ENCODE assay signal across 7 mouse cellular contexts in genomic region chr11:67921827-67922754, GRCm38 (mm10). TPM values are rescaled to one million over a fixed set of nuclear protein-coding genes. Genes with fewer than 3 reads are reported as not detected.
DNase-seq lines count a peak whose midpoint lies in the region; ATAC-seq and TF ChIP-seq lines count a peak whose summit lies in the region.

Gene Usp43, minus strand, starts transcription at chr11:67922153.

- TF ChIP-seq CTCF in brain, embryonic 14.5 days (IDR thresholded peaks at IDR 0.05; ENCODE audit: borderline replicate concordance, extremely low read depth, insufficient read depth, insufficient read length), result no peak

- H3K27ac ChIP-seq in intestine, embryonic 14.5 days (ENCODE audit: low read depth), result peak within 1 kb of the TSS; percentile 78
- no peak within 1 kb of the TSS for H3K27ac ChIP-seq in liver, embryonic 12.5 days
- H3K27ac ChIP-seq in neural tube, embryonic 11.5 days (ENCODE audit: low read depth, low read length), result no peak within 1 kb of the TSS

- H3K9me3 ChIP-seq in intestine, embryonic 14.5 days (ENCODE audit: control insufficient read depth, low read length), result no peaks in the 10 kb centered on the region
- no peaks in the 10 kb centered on the region for H3K9me3 ChIP-seq in liver, embryonic 12.5 days (replicated peaks)
- H3K9me3 ChIP-seq in neural tube, embryonic 11.5 days (ENCODE audit: control insufficient read depth, low read length), result no peaks in the 10 kb centered on the region

- peaks cover 16% of the 10 kb centered on the region; the same call in 1 of the 2 replicates for H3K27me3 ChIP-seq in intestine, embryonic 14.5 days (replicated peaks; ENCODE audit: control insufficient read depth, insufficient read depth, low read length)
- H3K27me3 ChIP-seq in liver, embryonic 12.5 days (replicated peaks), result peaks cover 46% of the 10 kb centered on the region
- H3K27me3 ChIP-seq in neural tube, embryonic 11.5 days (ENCODE audit: control insufficient read depth, insufficient read depth, low read length), result peaks cover 15% of the 10 kb centered on the region

- peak; percentile 86 for ATAC-seq in intestine, embryonic 14.5 days (replicated peaks; ENCODE audit: low FRiP score, low TSS enrichment, low read depth)
- peak; percentile 24; the same call in 1 of the 2 replicates for ATAC-seq in liver, embryonic 12.5 days
- ATAC-seq in neural tube, embryonic 11.5 days (ENCODE audit: insufficient read depth, low FRiP score, low TSS enrichment), result peak; percentile 67

- peak within 1 kb of the TSS; percentile 99 for H3K4me2 ChIP-seq in intestine, embryonic 14.5 days (ENCODE audit: low read length)
- peak within 1 kb of the TSS; percentile 93 for H3K4me2 ChIP-seq in liver, embryonic 12.5 days
- peak within 1 kb of the TSS; percentile 100 for H3K4me2 ChIP-seq in neural tube, embryonic 11.5 days (ENCODE audit: low read depth)

- H3K9ac ChIP-seq in intestine, embryonic 14.5 days (ENCODE audit: low read length), result peak within 1 kb of the TSS; percentile 64
- H3K9ac ChIP-seq in liver, embryonic 12.5 days, result peak within 1 kb of the TSS; percentile 32; the same call in 1 of the 2 replicates
- H3K9ac ChIP-seq in neural tube, embryonic 11.5 days (ENCODE audit: low read length), result peak within 1 kb of the TSS; percentile 59

- WGBS in intestine, embryonic 14.5 days, result 3% methylated on average over 69 of the region's 80 CpGs
- WGBS in liver, embryonic 12.5 days (ENCODE audit: insufficient replicate concordance), result under 1% methylated on average over 72 of the region's 80 CpGs
- under 1% methylated on average over 69 of the region's 80 CpGs for WGBS in neural tube, embryonic 11.5 days

- H3K36me3 ChIP-seq in intestine, embryonic 14.5 days (ENCODE audit: control insufficient read depth, insufficient read depth, low read length), result no peaks in the 10 kb centered on the region
- H3K36me3 ChIP-seq in liver, embryonic 12.5 days, result no peaks in the 10 kb centered on the region
- H3K36me3 ChIP-seq in neural tube, embryonic 11.5 days (ENCODE audit: control insufficient read depth, insufficient read depth, low read length), result no peaks in the 10 kb centered on the region

- peak within 1 kb of the TSS; percentile 67 for H3K4me3 ChIP-seq in intestine, embryonic 14.5 days (ENCODE audit: low read depth, low read length)
- H3K4me3 ChIP-seq in liver, embryonic 12.5 days, result peak within 1 kb of the TSS; percentile 61
- H3K4me3 ChIP-seq in neural tube, embryonic 11.5 days (ENCODE audit: low read depth, low read length), result peak within 1 kb of the TSS; percentile 73

- TF ChIP-seq POLR2A in brain, embryonic 14.5 days (IDR thresholded peaks at IDR 0.05; ENCODE audit: borderline replicate concordance, extremely low read depth, insufficient read depth, insufficient read length, poor library complexity, severe bottlenecking), result no peak

- DNase-seq in WW6 (ENCODE audit: low read depth, low spot score), result peak; percentile 68
- DNase-seq in brain, embryonic 14.5 days (ENCODE audit: low read depth), result peak; percentile 30
- peak; percentile 62 for DNase-seq in gastrocnemius, postnatal 25 days
- peak; percentile 82 for DNase-seq in intestine, embryonic 14.5 days (ENCODE audit: low spot score)
- peak; percentile 67 for DNase-seq in neural tube, embryonic 11.5 days (ENCODE audit: low spot score)
- DNase-seq in thymus, postnatal 36 days, result peak; percentile 15 to 41

- no peaks in the 10 kb centered on the region for H3K4me1 ChIP-seq in intestine, embryonic 14.5 days (replicated peaks; ENCODE audit: control insufficient read depth, insufficient read depth, low read length)
- peaks cover 14% of the 10 kb centered on the region for H3K4me1 ChIP-seq in liver, embryonic 12.5 days
- H3K4me1 ChIP-seq in neural tube, embryonic 11.5 days (ENCODE audit: control insufficient read depth, insufficient read depth, low read length), result peaks cover 11% of the 10 kb centered on the region; the same call in 1 of the 2 replicates

RNA-seq across cellular contexts. Expression of gene Usp43, which starts in this region (rescaled TPM):
- polyA plus RNA-seq in brain, embryonic 14.5 days (2012; rRNA removed), result 1.4 and 1.6 TPM in 2 replicates
- under 1 TPM; 0.33 to 0.64 TPM for total RNA-seq in gastrocnemius, postnatal 25 days (2021)
- 5.4 and 5.8 TPM in 2 replicates for polyA plus RNA-seq in intestine, embryonic 14.5 days (2014; fragmentation: Nextera tagmentation; extraction: Ambion mirVana)
- 0.07 and 0.11 TPM in 2 replicates for polyA plus RNA-seq in liver, embryonic 12.5 days (2016; fragmentation: Nextera tagmentation; extraction: Ambion mirVana)
- polyA plus RNA-seq in neural tube, embryonic 11.5 days (2014; fragmentation: Nextera tagmentation; extraction: Ambion mirVana), result 0.74 and 1.3 TPM in 2 replicates

Comparison
In these comparisons a context has a peak if more than half of its experiments do, and no peak if none do; other contexts are left out.
1. Peak in DNase-seq in gastrocnemius, postnatal 25 days; RNA of the gene not detected or under 1 TPM.
2. Peak in ATAC-seq, H3K4me3 ChIP-seq, H3K9ac ChIP-seq and H3K4me2 ChIP-seq in liver, embryonic 12.5 days; RNA of the gene not detected or under 1 TPM.
3. DNase-seq: peak in every context shown above with its lines; median percentile 82 in intestine, embryonic 14.5 days; 68 in WW6; 67 in neural tube, embryonic 11.5 days; 62 in gastrocnemius, postnatal 25 days; 30 in brain, embryonic 14.5 days; 28 in thymus, postnatal 36 days.
4. ATAC-seq: peak in every context shown above with its lines; median percentile 86 in intestine, embryonic 14.5 days; 67 in neural tube, embryonic 11.5 days; 24 in liver, embryonic 12.5 days.